Mouse (Mus musculus): ENCODE measurements around the gene Myo18b.
A peak's percentile ranks its signal among the peaks of the same experiment; 100 is the strongest.

Myo18b gene

GRCm38 (mm10) chr5:112665661-112666060, 230.5 kb downstream of the Myo18b start:
- DNase-seq = no peak

GRCm38 (mm10) chr5:112663701-112664100, 232.5 kb downstream of the Myo18b start:
- no peak for DNase-seq

GRCm38 (mm10) chr5:112660924-112661431, 235.2 kb downstream of the Myo18b start:
- DNase-seq = no peak

GRCm38 (mm10) chr5:112659295-112659694, 236.9 kb downstream of the Myo18b start:
- DNase-seq = no peak

DNA sequence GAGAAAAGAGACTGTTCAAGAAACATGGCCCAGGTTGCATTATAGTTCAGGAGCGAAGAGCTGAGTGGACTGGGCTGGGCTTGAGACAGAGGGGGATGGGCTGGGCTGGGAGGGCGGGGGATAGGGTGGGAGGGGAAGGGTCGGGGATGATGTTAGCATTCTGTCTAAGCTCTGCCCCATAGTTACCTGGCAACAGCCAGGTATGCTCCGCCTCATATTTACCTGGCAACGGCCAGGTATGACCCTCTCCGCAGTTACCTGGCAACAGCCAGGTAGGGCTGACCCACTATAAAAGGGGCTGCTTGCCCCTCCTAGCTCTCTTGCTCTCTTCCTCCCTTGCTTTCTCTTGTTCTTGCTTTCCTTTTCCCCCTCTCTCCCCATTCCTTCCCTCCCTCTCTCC, 239.4 kb downstream of the Myo18b start:
- DNase-seq = no peak

- no peak for DNase-seq
Measured at GRCm38 (mm10) chr5:112655986-112656541, 240.1 kb downstream of the Myo18b start.

- no peak for DNase-seq
Measured at GRCm38 (mm10) chr5:112655529-112655928, 240.6 kb downstream of the Myo18b start.

DNA sequence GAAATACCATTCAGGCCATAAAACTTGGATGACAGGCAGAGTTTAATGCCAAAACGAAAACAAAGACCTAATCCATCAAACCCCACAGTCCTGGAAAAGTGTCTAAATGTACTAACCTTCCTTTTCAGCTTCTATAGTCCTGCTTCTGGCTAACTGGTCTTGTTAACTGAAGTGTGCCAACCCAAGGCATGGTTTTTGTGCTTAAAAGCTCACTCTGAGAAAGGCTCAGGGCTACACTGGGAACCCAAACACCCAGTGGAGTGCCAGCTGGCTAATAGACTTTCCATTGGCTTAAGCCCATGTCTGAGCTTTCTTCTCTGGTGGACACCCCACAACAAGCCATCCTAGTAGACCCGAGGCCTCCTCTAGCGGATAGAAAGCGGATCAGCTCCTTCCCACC, 244.1 kb downstream of the Myo18b start:
- DNase-seq = no peak

DNA sequence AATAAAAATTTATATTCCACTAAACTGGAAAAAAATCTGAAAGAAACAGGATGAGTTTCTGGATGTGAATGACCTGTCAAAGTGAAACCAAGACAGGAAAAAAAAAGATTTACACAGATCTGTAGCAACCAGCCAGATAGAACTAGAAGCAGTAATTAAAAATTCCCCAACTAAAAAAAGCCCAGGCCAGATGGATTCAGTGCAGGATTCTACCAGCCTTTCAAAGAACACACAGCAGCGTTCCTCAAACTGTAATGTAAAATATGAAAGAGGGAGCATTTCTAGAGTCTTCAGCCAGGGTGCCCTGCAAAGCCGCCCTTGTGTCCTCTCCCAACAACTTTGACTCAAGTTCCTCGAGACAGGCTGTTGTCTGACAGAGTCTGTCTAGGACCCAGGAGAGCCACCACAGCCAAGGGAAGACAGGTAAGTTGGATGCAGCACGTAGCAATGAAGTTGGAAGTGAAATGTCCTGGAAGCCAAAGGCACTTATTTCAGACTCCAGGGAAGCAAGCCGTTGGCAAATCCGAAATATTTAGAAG, 246.9 kb downstream of the Myo18b start:
- no peak for DNase-seq

DNA sequence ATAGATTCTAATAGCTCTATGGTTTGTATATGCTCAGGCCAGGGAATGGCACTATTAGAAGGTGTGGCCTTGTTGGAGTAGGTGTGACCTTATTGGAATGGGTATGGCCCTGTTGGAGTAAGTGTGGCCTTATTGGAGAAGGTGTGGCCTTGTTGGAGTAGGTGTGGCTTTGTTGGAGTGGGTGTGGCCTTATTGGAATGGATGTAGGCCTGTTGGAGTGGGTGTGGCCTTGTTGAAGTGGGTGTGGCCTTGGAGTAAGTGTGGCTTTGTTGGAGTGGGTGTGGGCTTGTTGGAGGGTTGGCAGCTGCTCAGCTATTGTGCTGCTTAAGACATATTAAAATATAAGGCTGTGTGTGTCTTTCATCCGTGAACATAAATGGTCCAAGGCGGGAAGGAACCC, 249.3 kb downstream of the Myo18b start:
- DNase-seq = no peak

GRCm38 (mm10) chr5:112645535-112645934, 250.6 kb downstream of the Myo18b start:
- DNase-seq = no peak

DNA sequence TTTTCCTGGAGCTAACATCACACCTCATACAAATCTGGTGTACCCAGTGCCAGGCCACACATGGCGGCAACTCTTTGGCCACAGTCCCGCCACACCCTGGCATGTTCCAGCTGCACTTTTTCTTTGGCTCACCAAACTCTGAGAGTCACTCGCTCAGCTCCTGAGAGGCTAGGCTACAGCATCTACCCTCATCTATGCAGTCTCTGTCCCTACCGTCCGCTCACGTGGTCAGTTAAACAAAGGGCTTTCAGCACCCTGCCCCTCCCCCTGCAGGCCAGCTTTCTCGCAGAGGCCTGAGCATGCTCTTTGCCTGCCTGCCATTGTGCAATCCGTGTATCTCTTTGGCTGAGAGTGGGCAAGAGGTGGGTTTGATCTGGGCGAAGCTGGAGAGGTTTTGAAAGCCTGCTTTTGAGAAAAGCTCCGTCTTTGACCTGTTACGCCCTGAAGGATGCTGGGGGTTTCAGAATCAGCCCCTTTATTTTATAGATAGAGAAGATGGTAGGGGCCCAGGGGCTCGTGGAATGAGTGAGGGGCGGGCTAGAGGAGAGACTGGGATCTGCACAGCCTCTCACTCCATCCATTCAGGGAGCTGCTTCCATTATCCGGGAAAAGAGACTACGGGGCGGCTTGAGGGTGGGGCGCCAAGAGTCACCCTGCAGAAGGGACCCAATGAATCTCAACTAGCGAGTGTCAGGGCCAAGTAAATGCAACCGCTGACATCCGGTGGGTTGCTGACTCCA, 252.5 kb downstream of the Myo18b start:
- peak; percentile 16 for DNase-seq

GRCm38 (mm10) chr5:112642731-112643130, 253.4 kb downstream of the Myo18b start:
- DNase-seq = peak; percentile 64

DNA sequence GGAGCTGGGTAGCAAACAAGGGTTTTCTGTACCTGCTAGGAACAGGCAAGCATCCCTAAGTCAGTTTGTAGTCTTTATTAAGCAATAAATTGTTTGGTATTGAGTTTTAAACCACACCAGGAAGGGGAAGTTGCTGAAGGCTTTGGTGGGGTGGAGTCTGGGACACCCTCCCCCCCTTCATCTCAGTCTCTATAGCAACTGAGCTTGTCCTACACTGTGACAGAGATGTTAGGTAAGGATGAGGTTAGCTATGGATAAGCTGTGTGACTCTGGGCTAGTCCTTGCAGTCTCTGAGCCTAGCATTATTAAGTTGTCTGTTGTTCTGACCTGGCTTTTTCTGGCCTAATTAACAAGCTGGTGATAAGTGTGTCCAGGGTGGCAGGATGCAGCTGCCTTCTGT, 254.4 kb downstream of the Myo18b start:
- no peak for DNase-seq

DNA sequence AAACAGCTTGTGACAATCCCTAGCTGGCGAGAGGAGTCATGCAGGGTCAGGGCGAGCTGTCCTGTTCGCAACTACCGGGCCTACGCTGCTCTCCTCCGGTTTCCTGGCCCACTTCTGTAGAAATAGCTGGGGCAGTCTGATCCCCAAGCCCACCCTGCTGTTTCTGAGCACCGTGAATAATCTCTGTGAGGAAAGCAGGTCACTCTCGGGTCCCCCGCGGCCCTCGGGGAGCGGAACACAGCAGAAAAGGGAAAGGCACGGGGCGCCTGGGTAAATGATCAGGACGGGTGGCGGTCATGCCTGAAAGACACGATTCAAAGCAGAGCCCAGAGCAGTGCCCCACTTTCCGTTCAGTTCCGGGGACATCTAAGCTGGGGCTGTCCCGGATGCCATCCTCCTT, 255.0 kb downstream of the Myo18b start:
- DNase-seq = no peak

GRCm38 (mm10) chr5:112640651-112641050, 255.5 kb downstream of the Myo18b start:
- no peak for DNase-seq

Measured in cerebellum, adult 8-10 months (tissue).